Mouse (Mus musculus) layer of hippocampus, adult 8-10 months (tissue): ENCODE results near the gene Klhl30. TPM values are rescaled to one million over a fixed set of nuclear protein-coding genes. Genes with fewer than 3 reads are reported as not detected.

ENCODE experiments used
- total RNA-seq, 4 experiments: library from RNA; stranded (reverse); gene quantifications; 2 replicates each; pipeline ENCODE4 v1.2.4; 2022

The Klhl30 gene
- total RNA-seq, 4 experiments from 2014 or later, result not detected

Other genes starting within 250 kb of the Klhl30 start
- under 1 TPM in 1 of 4 experiments, not detected in 3; 0.23 TPM for gene Rbm44, start 205.9 kb upstream of the Klhl30 start, total RNA-seq
- 10 to 100 TPM; 55.1 to 62.5 (median 56.6) TPM for gene Ramp1, start 171.2 kb upstream of the Klhl30 start, total RNA-seq
- gene Ube2f, start 100.7 kb upstream of the Klhl30 start, total RNA-seq, result 10 to 100 TPM; 48.0 to 48.9 (median 48.6) TPM
- 10 to 100 TPM; 21.8 to 24.6 (median 22.2) TPM for gene Scly, start 52.7 kb upstream of the Klhl30 start, total RNA-seq
- under 1 TPM in 1 of 4 experiments, not detected in 3; 0.16 TPM for gene Espnl, start 28.9 kb upstream of the Klhl30 start, total RNA-seq
- not detected for gene Erfe, start 15.4 kb downstream of the Klhl30 start, total RNA-seq
- gene Ilkap, start 47.8 kb downstream of the Klhl30 start, total RNA-seq, result 10 to 100 TPM; 58.7 to 73.1 (median 64.3) TPM
- 10 to 100 TPM; 15.0 to 20.8 (median 16.2) TPM for gene Hes6, start 63.0 kb downstream of the Klhl30 start, total RNA-seq
- gene Per2, start 108.3 kb downstream of the Klhl30 start, total RNA-seq, result 10 to 100 TPM; 20.4 to 37.6 (median 30.4) TPM
- gene Traf3ip1, start 143.6 kb downstream of the Klhl30 start, total RNA-seq, result 10 to 100 TPM; 13.3 to 14.6 (median 13.8) TPM
- 10 to 100 TPM; 34.7 to 38.2 (median 36.4) TPM for gene Asb1, start 189.5 kb downstream of the Klhl30 start, total RNA-seq